Mouse (Mus musculus) brain, adult 2 months (tissue): Measurements from ENCODE around the gene Ypel5.
A peak's percentile ranks its signal among the peaks of the same experiment; 100 is the strongest.

Source experiments
- DNase-seq: peaks from one replicate; pipeline ENCODE4 v3.0.0; 2011; ENCODE audit warnings: low read depth, low spot score

Gene Ypel5

DNA sequence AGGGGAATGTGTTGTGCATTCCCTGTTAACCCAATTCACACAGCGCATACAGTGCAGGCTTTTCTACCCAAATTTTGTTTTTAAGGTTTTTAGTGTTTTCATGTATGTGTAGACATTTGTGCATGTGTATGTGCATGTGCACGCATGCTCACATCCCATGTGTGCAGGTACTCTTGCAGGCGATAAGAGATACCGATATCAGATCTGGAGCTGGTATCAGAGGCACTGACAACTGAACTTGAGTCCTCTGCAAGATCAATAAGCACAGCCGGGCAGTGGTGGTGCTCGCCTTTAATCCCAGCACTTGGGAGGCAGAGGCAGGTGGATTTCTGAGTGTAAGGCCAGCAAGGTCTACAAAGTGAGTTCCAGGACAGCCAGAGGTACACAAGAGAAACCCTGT, 8.1 kb downstream of the Ypel5 start:
- no peak for DNase-seq

DNA sequence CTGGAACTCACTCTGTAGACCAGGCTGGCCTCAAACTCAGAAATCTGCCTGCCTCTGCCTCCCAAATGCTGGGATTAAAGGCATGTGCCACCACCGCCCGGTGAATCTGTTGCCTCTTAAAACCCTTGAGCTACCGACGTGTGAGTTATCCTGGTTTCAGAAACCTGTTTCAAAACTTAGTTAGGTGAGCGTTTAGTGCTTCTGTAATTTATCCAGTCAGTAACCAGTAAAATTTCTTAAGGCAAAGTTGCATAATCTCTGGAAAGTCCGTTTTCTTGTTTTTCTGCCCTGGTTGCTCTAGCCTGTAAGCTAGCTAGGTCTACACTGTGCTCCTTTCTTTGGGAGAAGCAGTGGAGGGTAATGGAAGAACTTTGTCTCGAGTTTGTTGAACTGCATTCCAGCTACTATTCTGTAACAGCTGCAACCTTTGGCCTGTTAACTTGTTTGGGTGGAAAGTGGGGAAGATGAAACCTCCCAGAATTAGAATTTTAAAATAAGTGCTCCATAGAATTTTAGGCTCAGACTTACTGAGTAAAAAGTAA, 8.8 kb downstream of the Ypel5 start:
- no peak for DNase-seq

- DNase-seq, result no peak
These were observed 9.3 kb downstream of the Ypel5 start for GRCm38 (mm10) chr17:72845521-72845920.

- no peak for DNase-seq
These were observed 19.0 kb downstream of the Ypel5 start for GRCm38 (mm10) chr17:72855298-72855697.

- peak; percentile 76 for DNase-seq
These were observed 21.7 kb downstream of the Ypel5 start for GRCm38 (mm10) chr17:72857677-72858633.

- no peak for DNase-seq
These were observed 27.0 kb downstream of the Ypel5 start for GRCm38 (mm10) chr17:72863226-72863625.

- no peak for DNase-seq
These were observed 30.5 kb downstream of the Ypel5 start for GRCm38 (mm10) chr17:72866624-72867245.

DNA sequence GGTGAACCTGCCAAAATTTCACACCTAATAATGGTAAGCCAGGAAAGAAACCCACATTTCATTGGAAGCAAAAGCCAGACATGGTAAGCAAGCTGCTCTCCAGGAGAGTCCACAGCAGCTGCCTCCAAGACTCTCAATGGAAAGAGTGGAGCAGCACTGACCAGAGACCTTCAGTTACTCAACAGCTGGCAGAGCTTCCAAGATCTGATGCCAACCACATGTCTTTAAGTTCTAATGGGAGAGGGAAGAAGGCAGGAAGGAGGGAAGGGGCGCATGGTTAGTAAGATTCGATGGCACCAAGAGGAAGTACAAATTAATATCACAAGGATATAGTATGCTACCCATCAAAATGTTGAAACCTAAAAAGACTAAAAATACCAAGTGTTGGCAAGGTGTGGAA, 31.9 kb downstream of the Ypel5 start:
- DNase-seq, result no peak

GRCm38 (mm10) chr17:72878979-72879378, 42.7 kb downstream of the Ypel5 start:
- DNase-seq, result no peak

- no peak for DNase-seq
These were observed 43.9 kb downstream of the Ypel5 start for GRCm38 (mm10) chr17:72880156-72880555.

GRCm38 (mm10) chr17:72881051-72881450, 44.8 kb downstream of the Ypel5 start:
- DNase-seq, result no peak

- no peak for DNase-seq
These were observed 45.6 kb downstream of the Ypel5 start for GRCm38 (mm10) chr17:72881804-72882203.

GRCm38 (mm10) chr17:72889556-72890397, 53.5 kb downstream of the Ypel5 start:
- DNase-seq, result peak; percentile 92

DNA sequence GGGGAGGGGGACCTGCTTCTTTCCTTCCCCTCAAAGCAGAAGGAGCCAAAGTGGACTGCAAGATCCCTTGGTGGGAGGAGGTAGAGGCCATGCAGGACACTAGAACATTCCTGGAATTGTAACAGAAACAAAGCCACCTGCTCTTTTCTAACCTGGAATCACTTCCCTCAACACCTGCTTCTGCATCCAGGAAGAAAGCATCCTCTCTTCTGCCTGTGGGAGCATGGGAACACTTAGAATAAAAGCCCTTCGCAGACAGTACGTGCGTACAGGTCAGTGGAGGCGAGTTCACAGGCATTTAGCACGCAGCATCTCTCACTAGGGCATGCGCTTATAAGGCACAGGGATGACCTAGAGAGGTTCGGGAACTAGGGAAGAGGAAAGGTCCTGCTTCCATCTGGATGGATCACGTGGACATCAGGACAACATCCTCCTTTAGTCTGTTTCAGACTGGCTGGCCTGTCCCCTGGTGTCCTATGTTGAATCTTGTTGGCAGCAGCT, 54.2 kb downstream of the Ypel5 start:
- DNase-seq, result no peak

DNA sequence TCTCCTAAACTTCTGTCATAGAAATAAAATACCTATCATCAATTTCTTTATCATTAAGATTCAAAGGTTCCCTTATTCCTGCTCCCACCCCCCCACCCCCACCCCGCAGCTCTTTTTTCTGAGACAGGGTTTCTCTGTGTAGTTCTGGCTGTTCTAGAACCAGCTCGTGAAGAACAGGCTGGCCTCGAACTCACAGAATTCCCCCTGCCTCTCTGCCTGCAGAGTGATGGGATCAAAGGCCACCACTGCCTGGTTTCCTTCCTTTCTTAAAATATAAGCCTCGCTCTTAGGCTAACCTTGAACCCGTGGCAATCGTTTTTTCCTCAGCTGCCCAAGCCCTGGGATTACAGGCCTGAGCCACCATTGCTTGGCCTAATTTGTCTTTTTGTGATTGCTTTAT, 55.3 kb downstream of the Ypel5 start:
- DNase-seq, result no peak

DNA sequence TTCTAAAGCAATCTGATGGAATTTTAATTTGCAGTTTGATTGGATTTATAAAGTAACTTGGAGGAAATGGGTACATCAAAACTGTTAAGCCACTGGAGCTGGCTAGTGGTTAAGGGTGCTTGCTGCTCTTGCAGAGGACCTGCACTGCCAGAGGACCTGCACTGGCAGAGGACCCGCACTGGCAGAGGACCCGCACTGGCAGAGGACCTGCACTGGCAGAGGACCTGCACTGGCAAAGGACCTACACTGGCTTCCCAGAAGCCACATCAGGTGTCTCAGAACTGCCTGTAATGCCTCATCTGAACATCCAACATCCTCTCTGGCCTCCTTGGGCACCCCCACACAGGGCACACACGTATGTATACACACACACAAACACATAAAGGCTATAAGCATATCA, 59.3 kb downstream of the Ypel5 start:
- DNase-seq, result no peak

- no peak for DNase-seq
These were observed 60.8 kb downstream of the Ypel5 start for GRCm38 (mm10) chr17:72897076-72897475.

DNA sequence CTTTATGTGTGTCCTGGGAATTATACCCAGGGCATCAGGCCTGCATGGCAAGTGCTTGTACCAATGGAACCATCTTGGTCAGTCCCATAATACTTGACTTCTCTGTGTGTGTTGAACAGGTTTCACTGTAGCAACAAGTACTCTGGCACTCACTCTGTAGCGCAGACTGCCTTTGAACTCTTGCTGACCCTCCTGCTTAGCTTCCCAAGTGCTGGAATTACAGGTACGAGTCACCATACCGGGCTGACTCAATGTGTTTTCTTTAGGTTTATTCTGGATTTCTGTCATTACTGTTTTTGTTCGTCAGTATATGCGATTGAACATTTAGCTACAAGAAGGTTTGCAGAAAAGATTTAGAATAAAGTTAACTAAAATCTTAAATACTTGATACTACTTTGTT, 61.7 kb downstream of the Ypel5 start:
- DNase-seq, result no peak

GRCm38 (mm10) chr17:72898775-72899174, 62.5 kb downstream of the Ypel5 start:
- no peak for DNase-seq
